Mouse (Mus musculus) brain, adult 2 months (tissue): ENCODE measurements around the gene Cul7.

Experiments
- DNase-seq: peaks from one replicate; pipeline ENCODE4 v3.0.0; 2011; ENCODE audit warnings: low read depth, low spot score

Cul7 gene

DNA sequence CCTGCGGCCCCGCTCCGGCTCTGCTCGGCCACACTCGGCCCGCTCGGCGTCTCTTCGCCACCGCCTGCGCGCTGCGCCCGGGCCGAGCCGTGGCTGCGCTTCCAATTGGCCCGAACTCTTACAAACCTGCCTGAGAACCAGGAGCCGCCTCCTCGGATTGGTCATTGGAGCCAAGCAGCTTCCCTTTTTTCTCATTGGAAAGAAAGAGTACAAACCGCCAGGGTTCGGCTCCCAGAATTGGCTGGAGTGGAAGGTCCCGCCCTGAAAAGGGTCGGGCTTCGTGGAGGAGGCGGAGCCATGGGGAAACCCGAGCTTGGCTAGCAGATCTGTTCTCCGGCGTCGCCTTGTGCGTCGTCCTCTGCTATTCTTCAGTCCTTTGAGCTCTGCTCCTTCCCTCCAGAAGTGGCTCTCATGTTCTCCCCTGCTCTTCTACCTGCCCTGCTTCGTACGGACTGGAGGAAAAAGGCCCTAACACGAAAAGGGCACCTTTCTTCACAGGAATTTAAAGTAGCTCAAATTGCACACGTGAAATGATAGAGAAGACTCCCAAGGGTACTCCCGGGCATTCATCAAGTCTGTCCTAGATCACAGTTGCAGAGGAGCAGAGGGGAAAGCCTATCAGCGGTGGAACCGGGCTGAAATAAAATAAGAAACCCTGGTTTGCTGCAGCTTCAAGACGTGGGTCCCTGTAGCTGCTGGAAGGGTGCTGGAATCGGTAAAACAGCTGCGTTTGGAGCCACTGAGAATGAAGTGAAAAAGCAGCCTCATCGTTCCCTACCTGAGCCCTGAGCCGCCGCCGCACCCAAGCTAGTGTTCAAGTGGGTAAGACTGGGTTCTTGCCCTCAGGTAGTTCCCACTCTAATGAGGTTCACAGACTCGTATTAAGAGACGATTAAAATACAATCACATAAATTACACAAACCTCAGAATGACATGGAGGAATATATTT lies 55.0 kb downstream of the Cul7 start, which contains the start of gene Ppp2r5d:
Ppp2r5d (minus strand) TSS at position 225 of the 949 bp plus-strand sequence.
- peak; percentile 99 for DNase-seq

DNA sequence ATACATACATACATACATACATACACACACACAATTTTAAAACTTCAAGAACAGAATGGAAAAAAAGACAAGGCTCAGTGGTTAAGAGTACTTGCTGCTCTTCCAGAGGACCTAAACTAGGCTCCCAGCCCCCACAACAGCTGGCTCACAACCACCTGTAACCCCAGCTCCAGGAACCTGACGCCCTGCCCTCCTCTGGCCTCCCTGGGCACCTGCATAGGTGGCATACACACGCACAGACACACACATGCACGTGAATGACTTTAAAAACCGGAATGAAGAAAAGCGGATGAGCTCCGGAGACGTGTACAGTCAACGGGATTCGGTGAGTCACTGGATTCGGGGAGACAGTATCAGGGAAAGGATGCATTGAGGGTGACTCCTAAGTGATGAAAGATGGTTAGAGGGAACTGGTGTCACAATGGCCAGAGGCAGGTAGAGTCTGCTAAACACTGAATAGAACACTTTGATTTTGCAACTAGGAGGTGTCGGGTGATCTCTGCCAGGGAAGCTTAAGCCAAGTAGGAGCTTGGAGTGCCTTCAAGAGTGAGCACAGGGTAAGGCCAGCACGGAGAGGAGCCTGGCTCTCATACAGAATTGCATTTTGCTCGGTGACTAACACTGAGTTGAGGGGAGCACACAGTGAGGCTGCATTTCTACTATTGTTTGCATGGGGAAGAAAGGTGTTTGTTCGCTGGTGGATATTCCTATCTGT lies 56.4 kb downstream of the Cul7 start:
- DNase-seq = no peak

DNA sequence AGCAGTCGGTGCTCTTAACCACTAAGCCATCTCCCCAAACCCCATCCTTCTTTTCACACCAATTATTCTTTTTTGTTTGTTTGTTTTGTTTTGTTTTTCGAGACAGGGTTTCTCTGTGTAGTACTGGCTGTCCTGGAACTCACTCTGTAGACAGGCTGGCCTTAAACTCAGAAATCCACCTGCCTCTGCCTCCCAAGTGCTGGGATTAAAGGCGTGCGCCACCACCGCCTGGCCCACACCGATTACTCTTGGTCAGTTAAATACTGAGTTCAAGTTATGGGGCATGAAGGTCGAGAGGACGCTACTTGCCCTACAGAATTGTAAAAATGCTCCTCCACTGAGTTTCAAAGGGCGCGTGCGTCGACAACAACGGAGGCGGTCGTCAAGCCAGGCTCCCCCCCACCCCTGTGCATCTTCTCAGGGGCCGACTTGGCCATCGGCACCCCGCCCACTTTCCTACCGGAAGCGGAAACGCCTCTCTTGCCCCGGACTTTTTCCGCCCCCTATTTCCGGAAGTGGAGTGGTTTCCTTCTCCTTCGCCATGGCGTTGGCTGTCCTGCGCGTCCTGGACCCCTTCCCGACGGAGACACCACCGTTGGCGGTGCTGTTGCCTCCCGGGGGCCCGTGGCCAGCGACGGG lies 60.9 kb downstream of the Cul7 start, which contains the start of gene Pex6:
Pex6 (plus strand) TSS at position 505 of the 639 bp plus-strand sequence.
- DNase-seq = peak; percentile 98

DNA sequence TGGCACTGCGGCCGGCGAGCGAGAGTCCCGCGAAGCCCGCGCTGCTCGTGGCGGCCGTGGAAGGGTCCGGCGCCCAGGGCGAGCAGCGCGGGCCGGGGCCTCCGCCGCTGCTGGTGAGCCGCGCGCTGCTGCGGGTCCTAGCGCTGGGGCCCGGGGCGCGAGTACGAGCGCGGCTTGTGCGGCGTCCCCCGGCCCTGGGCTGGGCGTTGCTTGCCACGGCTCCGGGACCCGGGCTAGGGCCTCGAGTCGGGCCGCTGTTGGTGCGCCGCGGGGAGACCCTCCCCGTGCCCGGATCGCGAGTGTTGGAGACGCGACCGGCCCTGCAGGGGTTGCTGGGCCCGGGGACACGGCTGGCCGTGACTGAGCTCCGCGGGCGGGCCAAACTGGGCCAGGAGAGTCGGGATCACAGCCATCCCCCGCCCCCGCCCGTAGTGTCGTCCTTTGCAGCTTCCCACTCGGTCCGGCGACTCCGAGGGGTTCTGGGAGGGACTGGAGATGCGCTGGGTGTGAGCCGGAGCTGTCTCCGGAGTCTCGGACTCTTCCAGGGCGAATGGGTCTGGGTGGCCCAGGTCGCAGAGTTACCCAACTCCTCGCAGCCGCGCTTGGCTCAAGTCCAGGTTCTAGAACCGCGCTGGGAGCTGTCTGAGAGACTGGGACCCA lies 61.6 kb downstream of the Cul7 start:
- peak; percentile 27 for DNase-seq

DNA sequence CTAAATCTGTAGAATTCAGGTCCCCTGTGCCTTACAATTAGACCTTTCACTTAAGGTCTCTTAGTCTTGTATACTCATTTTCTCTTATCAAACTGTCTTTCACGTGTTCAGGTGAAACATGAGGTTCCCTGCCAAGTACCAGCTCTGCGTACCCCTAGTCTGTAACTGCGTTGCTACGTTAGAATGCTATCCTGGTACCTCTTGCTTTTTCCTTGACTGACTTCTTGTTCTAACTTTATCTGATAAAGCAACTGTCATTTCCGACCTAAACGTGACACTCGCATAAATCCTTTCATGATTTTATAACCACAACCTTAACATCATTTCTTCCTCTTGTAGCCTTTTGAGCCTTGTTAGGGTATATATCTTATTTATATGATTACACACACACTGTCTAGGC lies 62.3 kb downstream of the Cul7 start:
- DNase-seq = no peak

DNA sequence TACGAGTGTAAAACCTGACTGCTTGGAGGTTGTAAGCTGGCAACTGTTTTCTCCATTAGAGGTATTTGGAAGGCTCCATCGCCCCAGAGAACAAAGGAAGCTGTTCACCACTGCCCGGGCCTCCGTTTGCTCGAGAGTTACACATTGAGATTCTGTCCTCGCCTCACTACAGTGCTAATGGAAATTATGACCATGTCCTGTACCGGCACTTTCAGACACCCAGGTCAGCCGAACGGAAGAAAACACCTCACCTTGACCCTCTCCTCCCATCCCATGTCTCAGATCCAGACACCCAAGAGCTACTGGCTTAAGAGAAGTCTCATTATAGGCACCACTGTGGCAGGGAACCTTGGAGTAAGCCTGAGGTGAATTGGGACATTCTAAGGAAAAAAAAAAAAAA lies 63.7 kb downstream of the Cul7 start:
- no peak for DNase-seq
